ENCODE assay signal across 13 mouse cellular contexts in genomic region chr3:41618488-41618887, GRCm38 (mm10).
A peak's percentile ranks its signal among the peaks of the same experiment; 100 is the strongest.
DNase-seq lines count a peak whose midpoint lies in the region; ATAC-seq lines count a peak whose summit lies in the region.
"Had no signal": no experiment of that assay in that cellular context is flagged by ENCODE, and none has a peak within 500 bp of the region (broad histone marks: within the 10 kb centered on the region; RNA-seq: fewer than 3 reads in every experiment).

No protein-coding gene starts in this region.

- H3K9ac ChIP-seq in heart, embryonic 16.5 days (ENCODE audit: low read length), result no peak overlapping the region
- H3K9ac ChIP-seq in heart, embryonic 12.5 days, result no peak overlapping the region
- H3K9ac ChIP-seq: liver, embryonic 12.5 days; stomach, embryonic 15.5 days had no signal

- H3K4me2 ChIP-seq in heart, embryonic 16.5 days (ENCODE audit: low read depth, low read length), result no peak overlapping the region
- H3K4me2 ChIP-seq in heart, embryonic 12.5 days, result no peak overlapping the region
- H3K4me2 ChIP-seq: liver, embryonic 12.5 days; stomach, embryonic 15.5 days had no signal

- no peak overlapping the region for H3K27ac ChIP-seq in heart, embryonic 16.5 days (ENCODE audit: low read length)
- H3K27ac ChIP-seq in heart, embryonic 12.5 days (ENCODE audit: poor library complexity, severe bottlenecking), result no peak overlapping the region
- H3K27ac ChIP-seq: liver, embryonic 12.5 days; macrophage; stomach, embryonic 15.5 days had no signal

- peaks cover 8% of the 10 kb centered on the region for H3K36me3 ChIP-seq in heart, embryonic 16.5 days (ENCODE audit: control insufficient read depth, insufficient read depth)
- H3K36me3 ChIP-seq in heart, embryonic 12.5 days, result peaks cover 16% of the 10 kb centered on the region

- intact Hi-C loops in left cerebral cortex, postnatal 25 days (cut with DNase I), result no loop called here

- no peaks in the 10 kb centered on the region for H3K27me3 ChIP-seq in heart, embryonic 16.5 days (ENCODE audit: control insufficient read depth, insufficient read depth, low read length)
- no peaks in the 10 kb centered on the region for H3K27me3 ChIP-seq in heart, embryonic 12.5 days (replicated peaks)
- H3K27me3 ChIP-seq: liver, embryonic 12.5 days; stomach, embryonic 15.5 days had no signal

- no peak overlapping the region for H3K4me3 ChIP-seq in heart, embryonic 16.5 days (ENCODE audit: low read length)
- H3K4me3 ChIP-seq in heart, embryonic 12.5 days, result no peak overlapping the region
- H3K4me3 ChIP-seq: liver, embryonic 12.5 days; myocyte; stomach, embryonic 15.5 days had no signal

- peak; percentile 45; the same call in 1 of the 2 replicates for ATAC-seq in heart, embryonic 16.5 days (replicated peaks; ENCODE audit: extremely low read depth, insufficient read depth, low FRiP score)
- no peak for ATAC-seq in heart, embryonic 12.5 days (ENCODE audit: insufficient number of reproducible peaks, low FRiP score)
- peak; percentile 84 for ATAC-seq in granulocyte monocyte progenitor cell, adult 5-6 weeks (replicated peaks; ENCODE audit: poor library complexity, severe bottlenecking)
- ATAC-seq: liver, embryonic 12.5 days had no signal

- H3K9me3 ChIP-seq in heart, embryonic 16.5 days (replicated peaks; ENCODE audit: control insufficient read depth, low read length), result no peaks in the 10 kb centered on the region
- H3K9me3 ChIP-seq in heart, embryonic 12.5 days (replicated peaks), result no peaks in the 10 kb centered on the region
- H3K9me3 ChIP-seq: liver, embryonic 12.5 days; stomach, embryonic 15.5 days had no signal

- no peaks in the 10 kb centered on the region for H3K4me1 ChIP-seq in heart, embryonic 16.5 days (ENCODE audit: control insufficient read depth, insufficient read depth, low read length)
- H3K4me1 ChIP-seq in heart, embryonic 12.5 days (replicated peaks), result no peaks in the 10 kb centered on the region
- H3K4me1 ChIP-seq: liver, embryonic 12.5 days; stomach, embryonic 15.5 days had no signal

- WGBS in heart, embryonic 16.5 days, result 87% methylated on average over 3 of the region's 3 CpGs
- 76% methylated on average over 3 of the region's 3 CpGs for WGBS in heart, embryonic 12.5 days

- DNase-seq in kidney, postnatal 4 days, result peak; percentile 8 to 29
- DNase-seq in kidney, adult 9 months, result no peak
- peak; percentile 18 for DNase-seq in R1 (ENCODE audit: low read depth, low spot score)
- no peak for DNase-seq in left cerebral cortex, postnatal 25 days (ENCODE audit: low spot score in 2 of 2)
- DNase-seq: adrenal gland, adult 8-10 months; embryo, embryonic 11 days had no signal

Comparison
In these comparisons a context has a peak if more than half of its experiments do, and no peak if none do; other contexts are left out.
1. DNase-seq: peak in kidney, postnatal 4 days (2 of 2) and R1 (single experiment); none in kidney, adult 9 months (single experiment) and left cerebral cortex, postnatal 25 days (0 of 2).